In genomic region chr1:102378613-102379012, GRCm38 (mm10) we compare ENCODE assay signal across 14 mouse cellular contexts.
DNase-seq lines count a peak whose midpoint lies in the region; ATAC-seq lines count a peak whose summit lies in the region.
"Had no signal": no experiment of that assay in that cellular context is flagged by ENCODE, and none has a peak within 500 bp of the region (broad histone marks: within the 10 kb centered on the region; RNA-seq: fewer than 3 reads in every experiment).

No protein-coding gene starts in this region.

- peak; percentile 11 to 23 for DNase-seq in cerebellum, postnatal 10 days
- no peak for DNase-seq in cerebellum, adult 8-10 months
- DNase-seq in layer of hippocampus, adult 18-20 months (ENCODE audit: low spot score in 2 of 2), result peak; percentile 1 to 55
- no peak for DNase-seq in layer of hippocampus, postnatal 36 days
- peak; percentile 85 for DNase-seq in ES-CJ7 (ENCODE audit: low read depth, low spot score)
- DNase-seq in forelimb bud, embryonic 11.5 days (ENCODE audit: low read depth, low spot score), result peak; percentile 0
- no peak for DNase-seq in spleen, adult 12 weeks (ENCODE audit: low spot score)
- DNase-seq: lung, adult 18-20 months; thymus, adult 18-20 months had no signal

- H3K9me3 ChIP-seq in heart, embryonic 12.5 days (replicated peaks), result no peaks in the 10 kb centered on the region
- H3K9me3 ChIP-seq: forebrain, embryonic 13.5 days; heart, embryonic 13.5 days; intestine, embryonic 15.5 days had no signal

- H3K4me3 ChIP-seq in heart, embryonic 12.5 days, result no peak overlapping the region
- H3K4me3 ChIP-seq: forebrain, embryonic 13.5 days; heart, embryonic 13.5 days; intestine, embryonic 15.5 days had no signal

- H3K27ac ChIP-seq in heart, embryonic 12.5 days (ENCODE audit: poor library complexity, severe bottlenecking), result no peak overlapping the region
- H3K27ac ChIP-seq: forebrain, embryonic 13.5 days; heart, embryonic 13.5 days; intestine, embryonic 15.5 days had no signal

- ATAC-seq in heart, embryonic 12.5 days (ENCODE audit: insufficient number of reproducible peaks, low FRiP score), result no peak
- ATAC-seq: forebrain, embryonic 13.5 days; intestine, embryonic 15.5 days; Patski had no signal

- H3K9ac ChIP-seq in heart, embryonic 12.5 days, result no peak overlapping the region
- H3K9ac ChIP-seq: forebrain, embryonic 13.5 days; heart, embryonic 13.5 days; intestine, embryonic 15.5 days had no signal

- H3K4me2 ChIP-seq in heart, embryonic 12.5 days, result no peak overlapping the region
- H3K4me2 ChIP-seq: forebrain, embryonic 13.5 days; heart, embryonic 13.5 days; intestine, embryonic 15.5 days had no signal

- no peaks in the 10 kb centered on the region for H3K4me1 ChIP-seq in heart, embryonic 12.5 days (replicated peaks)
- H3K4me1 ChIP-seq: forebrain, embryonic 13.5 days; heart, embryonic 13.5 days; intestine, embryonic 15.5 days had no signal

- WGBS in heart, embryonic 12.5 days, result 54% methylated on average over 1 of the region's 1 CpGs

- no peaks in the 10 kb centered on the region for H3K27me3 ChIP-seq in heart, embryonic 12.5 days (replicated peaks)
- H3K27me3 ChIP-seq: forebrain, embryonic 13.5 days; heart, embryonic 13.5 days; intestine, embryonic 15.5 days; Patski had no signal

- no peaks in the 10 kb centered on the region for H3K36me3 ChIP-seq in heart, embryonic 12.5 days
- H3K36me3 ChIP-seq: heart, embryonic 13.5 days; intestine, embryonic 15.5 days had no signal

Comparison
In these comparisons a context has a peak if more than half of its experiments do, and no peak if none do; other contexts are left out.
1. DNase-seq: peak in cerebellum, postnatal 10 days (2 of 2), layer of hippocampus, adult 18-20 months (2 of 2), ES-CJ7 (single experiment) and forelimb bud, embryonic 11.5 days (single experiment); none in cerebellum, adult 8-10 months (single experiment), layer of hippocampus, postnatal 36 days (0 of 2) and spleen, adult 12 weeks (single experiment).